Mouse (Mus musculus) myocyte (in vitro differentiated cells): Measurements from ENCODE around the gene Pole3. TPM values are rescaled to one million over a fixed set of nuclear protein-coding genes. Genes with fewer than 3 reads are reported as not detected.

Experiments
- H3K27me3 ChIP-seq: one replicate; pipeline ENCODE4 v1.6.1; 2011; ENCODE audit not compliant: control insufficient read depth, insufficient read depth, insufficient read length
- H3K36me3 ChIP-seq: one replicate; pipeline ENCODE4 v1.6.1; 2011; ENCODE audit not compliant: control insufficient read depth, insufficient read depth
- H3K4me2 ChIP-seq: one replicate; pipeline ENCODE4 v1.6.1; 2011; ENCODE audit warnings: low read depth, control low read depth
- H3K4me3 ChIP-seq: one replicate; pipeline ENCODE4 v1.5.1; 2011; ENCODE audit warnings: mild to moderate bottlenecking, control low read depth, moderate library complexity
- H3K79me2 ChIP-seq: one replicate; pipeline ENCODE4 v1.6.1; 2011; ENCODE audit not compliant: control insufficient read depth, insufficient read depth
- H3ac ChIP-seq: one replicate; pipeline ENCODE4 v1.6.1; 2011; ENCODE audit not compliant: control insufficient read depth, insufficient read length
- CEBPB ChIP-seq: IDR thresholded peaks from 2 replicates; pipeline ENCODE4 v1.6.1; 2011; ENCODE audit warnings: mild to moderate bottlenecking, moderate library complexity; ENCODE audit not compliant: poor library complexity, insufficient read depth, severe bottlenecking
- E2F4 ChIP-seq: IDR thresholded peaks from one replicate; pipeline ENCODE4 v1.6.1; 2011; ENCODE audit warnings: mild to moderate bottlenecking, control low read depth, moderate library complexity; ENCODE audit not compliant: insufficient read depth
- MAX ChIP-seq: IDR thresholded peaks from one replicate; pipeline ENCODE4 v1.6.1; 2011; ENCODE audit warnings: low read depth, mild to moderate bottlenecking, control low read depth
- MYOD1 ChIP-seq, 3 experiments: IDR thresholded peaks; one replicate each; pipeline ENCODE4 v1.6.1; 2011; ENCODE audit warnings: control low read depth in 2 of 3, low read depth in 2 of 3, mild to moderate bottlenecking in 2 of 3, moderate library complexity in 1 of 3; ENCODE audit not compliant: insufficient read length in 2 of 3, control insufficient read depth in 1 of 3
- MYOG ChIP-seq, 3 experiments: IDR thresholded peaks; one replicate each; pipeline ENCODE4 v1.6.1; 2011; ENCODE audit warnings: control low read depth in 2 of 3, low read depth in 2 of 3, mild to moderate bottlenecking in 2 of 3; ENCODE audit not compliant: insufficient read length in 2 of 3, control insufficient read depth in 1 of 3, insufficient read depth in 1 of 3
- POLR2A ChIP-seq: IDR thresholded peaks from one replicate; pipeline ENCODE4 v1.6.1; 2011; ENCODE audit warnings: low read depth, mild to moderate bottlenecking, control low read depth, moderate library complexity; ENCODE audit not compliant: insufficient read length
- POLR2AphosphoS2 ChIP-seq: IDR thresholded peaks from one replicate; pipeline ENCODE4 v1.6.1; 2011; ENCODE audit warnings: low read depth, control low read depth; ENCODE audit not compliant: insufficient read length
- REST ChIP-seq: IDR thresholded peaks from one replicate; pipeline ENCODE4 v1.6.1; 2011; ENCODE audit warnings: mild to moderate bottlenecking, control low read depth, moderate library complexity; ENCODE audit not compliant: insufficient read depth, insufficient read length
- SRF ChIP-seq: IDR thresholded peaks from one replicate; pipeline ENCODE4 v1.6.1; 2011; ENCODE audit warnings: low read depth; ENCODE audit not compliant: control insufficient read depth, insufficient read length
- TCF12 ChIP-seq: IDR thresholded peaks from one replicate; pipeline ENCODE4 v1.6.1; 2011; ENCODE audit warnings: mild to moderate bottlenecking, control low read depth; ENCODE audit not compliant: poor library complexity, insufficient read depth, severe bottlenecking
- TCF3 ChIP-seq: IDR thresholded peaks from one replicate; pipeline ENCODE4 v1.6.1; 2011; ENCODE audit warnings: low read depth, control low read depth; ENCODE audit not compliant: insufficient read length
- USF1 ChIP-seq: IDR thresholded peaks from one replicate; pipeline ENCODE4 v1.6.1; 2011; ENCODE audit warnings: low read depth, mild to moderate bottlenecking, control low read depth, moderate library complexity
- polyA plus RNA-seq: library from polyadenylated mRNA; unstranded; fragments of >200 nt; fragmentation: generic; extraction: Trizol; gene quantifications from one replicate; pipeline ENCODE4 v1.2.1, GENCODE M21; 2012; ENCODE audit warnings: missing spikeins

Gene Pole3
- polyA plus RNA-seq, 1 experiment = 37.3 TPM

- no peaks in the 10 kb centered on the region for H3K36me3 ChIP-seq
- peaks cover 8% of the 10 kb centered on the region for H3K79me2 ChIP-seq
- no peaks in the 10 kb centered on the region for H3K27me3 ChIP-seq
- TF ChIP-seq MYOG (IDR thresholded peaks at IDR 0.05; ENCODE audit: control insufficient read depth in 1 of 3, insufficient read depth in 1 of 3, insufficient read length in 2 of 3, low read depth in 2 of 3) (no peak), POLR2AphosphoS2 (no peak), E2F4 (peak; percentile 63), MYOD1 (IDR thresholded peaks at IDR 0.05; ENCODE audit: control insufficient read depth in 1 of 3, insufficient read length in 2 of 3, low read depth in 2 of 3) (no peak), POLR2A (no peak), MAX (peak; percentile 81), CEBPB (no peak), TCF12 (no peak), TCF3 (no peak), SRF (no peak), REST (no peak), USF1 (peak; percentile 71)
- H3K4me2 ChIP-seq = peak within 1 kb of the TSS; percentile 91
- H3ac ChIP-seq = peak within 1 kb of the TSS; percentile 16
- peak within 1 kb of the TSS; percentile 63 for H3K4me3 ChIP-seq
Measured at GRCm38 (mm10) chr4:62519849-62520233, 5.0 kb downstream of the Pole3 start, which contains the start of gene Alad. Gene Alad, minus strand, starts transcription at chr4:62519918.

- TF ChIP-seq CEBPB = no peak
- no peak for TF ChIP-seq TCF3
- TF ChIP-seq POLR2AphosphoS2 = no peak
- TF ChIP-seq USF1 = no peak
- TF ChIP-seq MYOD1 (IDR thresholded peaks at IDR 0.05; ENCODE audit: control insufficient read depth in 1 of 3, insufficient read length in 2 of 3, low read depth in 2 of 3) = no peak
- TF ChIP-seq MAX = no peak
- no peak for TF ChIP-seq SRF
- TF ChIP-seq E2F4 = no peak
- no peak for TF ChIP-seq REST
- TF ChIP-seq POLR2A = no peak
- no peak for TF ChIP-seq TCF12
- TF ChIP-seq MYOG (IDR thresholded peaks at IDR 0.05; ENCODE audit: control insufficient read depth in 1 of 3, insufficient read depth in 1 of 3, insufficient read length in 2 of 3, low read depth in 2 of 3) = no peak
- peaks cover 8% of the 10 kb centered on the region for H3K79me2 ChIP-seq
- no peaks in the 10 kb centered on the region for H3K27me3 ChIP-seq
- peak overlapping the region; percentile 16 for H3ac ChIP-seq
- no peaks in the 10 kb centered on the region for H3K36me3 ChIP-seq
- peak overlapping the region; percentile 91 for H3K4me2 ChIP-seq
- H3K4me3 ChIP-seq = peak overlapping the region; percentile 63
Measured at GRCm38 (mm10) chr4:62519122-62519848, 5.6 kb downstream of the Pole3 start.

DNA sequence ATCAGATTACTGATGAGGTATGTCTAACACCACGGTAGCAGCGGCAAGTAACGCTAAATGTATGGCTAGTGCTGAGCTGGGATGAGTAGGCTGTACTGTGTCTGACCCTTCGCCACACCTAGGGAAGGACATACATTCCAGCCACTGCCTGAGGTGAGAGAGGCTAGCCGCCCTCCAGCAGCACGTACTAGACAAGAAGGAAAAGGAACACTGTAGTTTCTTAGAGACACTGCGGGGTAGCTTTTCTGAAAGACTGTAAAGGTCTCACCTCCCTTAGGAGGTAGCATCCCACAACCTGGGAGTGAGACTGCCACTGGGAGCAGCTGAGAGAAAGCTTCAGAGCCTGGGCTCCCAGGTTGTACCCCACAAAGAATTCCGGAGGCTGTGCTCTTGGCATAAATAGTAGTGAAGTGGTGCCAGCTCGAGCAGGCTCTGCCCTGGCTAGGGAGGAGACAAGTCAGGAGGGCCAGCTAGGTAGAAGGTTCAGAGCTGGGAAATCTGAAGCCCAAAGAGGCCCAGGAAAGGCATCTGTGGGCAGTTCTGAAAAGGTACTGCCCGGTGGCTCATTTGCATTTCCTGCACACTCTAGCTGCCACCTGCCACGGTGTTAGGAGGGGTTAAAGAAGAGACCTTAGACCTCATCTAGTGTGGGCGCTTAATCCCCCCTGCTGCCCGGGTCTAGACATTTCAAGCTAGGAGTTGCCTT, 6.3 kb downstream of the Pole3 start:
- peaks cover under 1% of the 10 kb centered on the region for H3K79me2 ChIP-seq
- H3ac ChIP-seq = no peak overlapping the region
- peaks cover 3% of the 10 kb centered on the region for H3K36me3 ChIP-seq
- no peaks in the 10 kb centered on the region for H3K27me3 ChIP-seq
- H3K4me2 ChIP-seq = peak overlapping the region; percentile 91
- no peak for TF ChIP-seq CEBPB
- no peak for TF ChIP-seq MAX
- no peak for TF ChIP-seq REST
- no peak for TF ChIP-seq TCF3
- TF ChIP-seq MYOD1 (IDR thresholded peaks at IDR 0.05; ENCODE audit: control insufficient read depth in 1 of 3, insufficient read length in 2 of 3, low read depth in 2 of 3) = no peak
- TF ChIP-seq USF1 = no peak
- no peak for TF ChIP-seq SRF
- TF ChIP-seq POLR2A = no peak
- TF ChIP-seq MYOG (IDR thresholded peaks at IDR 0.05; ENCODE audit: control insufficient read depth in 1 of 3, insufficient read depth in 1 of 3, insufficient read length in 2 of 3, low read depth in 2 of 3) = no peak
- TF ChIP-seq E2F4 = no peak
- TF ChIP-seq TCF12 = no peak
- TF ChIP-seq POLR2AphosphoS2 = no peak
- H3K4me3 ChIP-seq = peak overlapping the region; percentile 63

DNA sequence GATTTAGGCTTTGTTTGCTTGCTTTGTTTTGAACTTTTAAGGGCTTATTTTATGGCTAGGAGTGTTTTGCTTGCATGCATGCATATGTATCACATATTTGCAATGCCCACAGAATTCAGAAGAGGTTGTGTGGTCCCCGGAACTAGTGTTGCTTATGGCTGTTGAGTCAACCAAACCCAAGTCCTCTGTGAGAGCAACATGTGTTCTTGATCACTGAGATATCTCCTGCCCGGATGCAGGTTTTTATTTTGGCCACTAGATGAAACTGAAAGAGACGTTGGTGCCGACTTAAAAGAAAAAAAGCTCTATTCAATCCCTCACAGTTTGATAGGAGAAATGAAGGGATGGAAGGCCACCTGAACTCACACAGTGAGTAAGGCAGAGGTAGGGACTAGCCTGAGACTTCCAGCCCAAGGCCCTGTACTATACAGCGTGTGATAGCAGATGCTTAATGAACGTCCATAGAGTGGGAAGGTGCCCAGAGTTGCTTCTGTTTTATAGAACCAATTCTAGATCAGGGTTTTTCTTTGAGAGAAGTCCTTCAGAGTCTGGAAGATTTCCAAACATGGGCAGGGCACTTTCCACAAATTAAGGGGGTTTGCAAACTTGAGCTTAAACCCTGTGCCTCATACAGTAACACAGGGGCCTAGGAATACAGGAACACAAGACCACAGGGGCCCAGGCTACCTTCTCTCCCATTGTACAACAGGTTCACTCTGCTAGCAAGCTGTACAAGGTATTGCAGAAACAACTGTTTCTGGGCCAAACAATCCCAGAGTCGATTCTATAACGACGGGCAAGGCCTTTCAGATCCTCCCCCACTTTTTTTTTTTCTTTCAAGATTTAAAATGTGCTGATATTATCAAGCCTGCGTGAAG, 7.1 kb downstream of the Pole3 start:
- Histone ChIP-seq H3K27me3 (no peaks in the 10 kb centered on the region), H3K36me3 (peaks cover 7% of the 10 kb centered on the region), H3K4me2 (no peak overlapping the region), H3ac (no peak overlapping the region), H3K4me3 (peak overlapping the region; percentile 63), H3K79me2 (no peaks in the 10 kb centered on the region)
- TF ChIP-seq MYOG (IDR thresholded peaks at IDR 0.05; ENCODE audit: control insufficient read depth in 1 of 3, insufficient read depth in 1 of 3, insufficient read length in 2 of 3, low read depth in 2 of 3) (no peak), SRF (no peak), MYOD1 (IDR thresholded peaks at IDR 0.05; ENCODE audit: control insufficient read depth in 1 of 3, insufficient read length in 2 of 3, low read depth in 2 of 3) (no peak), POLR2AphosphoS2 (no peak), CEBPB (no peak), USF1 (no peak), REST (no peak), E2F4 (no peak), TCF12 (no peak), TCF3 (no peak)
